Mouse (Mus musculus): ENCODE data around the gene Iqcj.

DNA sequence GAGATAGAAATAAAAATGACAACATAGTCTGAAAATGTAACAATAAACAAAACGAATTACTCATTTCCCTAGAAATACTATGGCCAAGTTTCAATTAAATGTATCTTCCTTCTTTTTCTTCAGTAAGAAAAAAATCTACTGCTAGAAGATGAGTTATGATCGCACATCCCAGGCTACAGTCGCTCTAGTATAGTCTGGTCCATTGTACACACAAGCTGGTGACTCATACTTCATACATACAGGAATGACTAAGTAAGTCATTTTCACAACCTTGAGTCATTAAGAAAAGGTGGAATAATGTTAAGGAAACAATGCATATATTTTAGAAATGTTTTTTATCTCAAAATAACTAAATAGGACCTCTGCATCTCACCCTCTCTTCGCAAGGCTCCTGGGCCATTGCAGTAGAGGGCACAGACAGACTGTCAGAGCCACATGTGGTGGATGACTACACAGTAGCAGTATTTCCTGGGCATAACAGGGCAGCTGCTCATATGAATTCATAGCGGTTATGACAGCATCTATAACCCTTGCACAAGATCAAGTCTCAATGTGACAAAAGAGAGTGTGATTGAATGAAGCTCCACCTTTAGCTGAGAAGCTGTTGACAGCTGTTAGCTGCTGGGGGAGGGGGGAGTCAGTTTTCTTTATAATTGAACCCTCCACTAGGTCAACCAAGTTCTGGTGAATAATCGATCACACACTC, 70.1 kb downstream of the Iqcj start:
- no peak for TF ChIP-seq POLR2A (IDR thresholded peaks at IDR 0.05; ENCODE audit: low read depth, low read length)
- TF ChIP-seq CTCF (IDR thresholded peaks at IDR 0.05; ENCODE audit: borderline replicate concordance, insufficient read depth, low read length) = no peak
